Mouse (Mus musculus): ENCODE measurements at regions not wholly inside any gene's neighbourhood (a gene's known extent, or its start where the extent isn't known, plus 50 kb on each side); places are given as distances from the start of the nearest gene placed in this dataset.

- DNase-seq (ENCODE audit: low read depth, low spot score), result peak; percentile 9
Measured at GRCm38 (mm10) chr2:61527127-61527526, 51.3 kb upstream of the Tank start.

- DNase-seq (ENCODE audit: low read depth, low spot score), result no peak
Measured at GRCm38 (mm10) chr2:61524060-61524734, 54.2 kb upstream of the Tank start.

DNA sequence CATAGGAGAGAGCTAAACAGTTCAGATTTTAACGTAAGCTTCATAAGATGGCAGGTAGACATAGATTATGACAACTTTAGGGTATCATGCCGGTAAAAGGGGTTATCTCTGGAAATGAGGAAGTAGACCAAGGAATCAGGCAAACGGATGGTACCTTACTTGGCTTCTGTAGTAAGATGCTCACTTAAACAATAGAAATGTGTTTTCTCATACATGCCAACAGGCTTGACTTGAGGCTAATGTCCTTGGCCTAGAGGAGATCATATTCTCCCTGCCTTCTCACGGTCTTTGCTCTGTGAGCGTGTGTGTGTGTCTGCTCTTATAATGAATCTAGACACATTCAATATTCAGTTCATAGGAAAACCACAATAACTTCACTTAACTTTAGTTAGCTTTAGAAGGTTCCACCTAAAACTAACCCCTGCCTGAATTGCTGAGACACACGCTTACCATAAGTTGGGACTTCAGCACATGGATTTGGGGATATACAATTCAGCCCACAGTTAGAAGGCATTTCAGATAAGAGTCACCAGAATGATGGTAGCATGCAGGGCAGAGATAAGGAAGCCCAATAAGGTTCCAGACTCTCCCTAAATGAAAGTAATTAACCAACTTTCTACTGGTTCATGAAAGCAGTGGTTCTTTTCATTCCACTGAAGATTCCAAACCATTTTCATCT lies 63.8 kb upstream of the Tank start:
- no peak for DNase-seq (ENCODE audit: low read depth, low spot score)

GRCm38 (mm10) chr2:61513787-61514444 lies 64.5 kb upstream of the Tank start:
- no peak for DNase-seq (ENCODE audit: low read depth, low spot score)

DNA sequence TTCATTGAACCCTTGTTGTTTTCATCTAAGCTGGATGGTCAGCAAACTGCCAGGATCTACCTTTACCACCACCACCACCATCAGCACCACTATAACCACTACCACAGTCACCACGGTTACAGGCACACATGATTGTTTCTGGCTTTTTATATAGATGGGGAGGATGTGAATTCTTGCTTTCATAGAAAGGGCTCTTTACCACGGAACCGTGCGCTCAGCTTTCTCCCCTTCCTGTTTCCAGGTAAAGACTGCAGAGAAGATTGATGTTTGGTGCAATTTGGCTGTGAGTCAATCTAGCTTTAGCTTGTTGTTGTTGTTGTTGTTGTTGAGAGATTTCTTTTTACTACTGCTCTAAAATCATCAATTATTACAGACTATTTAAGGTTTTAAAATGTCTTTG lies 74.8 kb upstream of the Tank start:
- no peak for DNase-seq (ENCODE audit: low read depth, low spot score)

DNA sequence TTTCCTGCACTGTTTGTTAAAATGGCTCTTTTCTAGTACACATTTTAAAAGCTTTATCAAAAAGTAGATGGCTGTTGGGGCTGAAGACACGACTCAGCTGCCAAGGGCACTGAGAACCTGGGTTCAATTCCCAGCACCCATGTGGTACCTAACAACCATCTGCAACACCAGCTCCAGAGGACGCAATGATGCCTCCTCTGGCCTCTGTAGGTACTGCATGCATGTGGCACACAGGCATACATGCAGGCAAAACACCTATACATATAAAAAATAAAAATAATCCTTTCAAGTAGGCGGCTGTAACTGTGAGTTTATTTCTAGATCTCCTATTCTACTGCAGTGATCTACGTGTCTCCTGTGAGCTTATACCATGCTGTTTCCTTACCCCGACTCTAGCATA lies 76.5 kb upstream of the Tank start:
- DNase-seq (ENCODE audit: low read depth, low spot score), result peak; percentile 13

DNA sequence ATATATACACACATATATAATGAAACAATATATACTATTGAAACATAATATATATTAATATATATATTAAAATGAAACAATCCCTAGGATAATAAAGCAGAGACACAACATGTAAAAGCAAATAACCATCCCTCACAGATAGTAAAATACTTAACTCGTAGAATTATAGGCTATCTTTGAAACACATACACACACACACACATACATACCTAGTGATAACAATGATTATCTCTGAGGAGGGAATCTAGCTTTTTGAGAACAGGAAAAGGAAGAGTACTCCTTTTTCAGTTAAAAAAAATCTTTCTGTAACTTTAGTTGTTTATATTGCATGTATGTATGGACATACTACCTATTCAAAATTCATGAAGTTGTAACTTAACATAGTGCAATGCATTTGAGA lies 79.1 kb upstream of the Tank start:
- no peak for DNase-seq (ENCODE audit: low read depth, low spot score)

- no peak for DNase-seq (ENCODE audit: low read depth, low spot score)
Measured at GRCm38 (mm10) chr2:61497930-61498329, 80.5 kb upstream of the Tank start.

DNA sequence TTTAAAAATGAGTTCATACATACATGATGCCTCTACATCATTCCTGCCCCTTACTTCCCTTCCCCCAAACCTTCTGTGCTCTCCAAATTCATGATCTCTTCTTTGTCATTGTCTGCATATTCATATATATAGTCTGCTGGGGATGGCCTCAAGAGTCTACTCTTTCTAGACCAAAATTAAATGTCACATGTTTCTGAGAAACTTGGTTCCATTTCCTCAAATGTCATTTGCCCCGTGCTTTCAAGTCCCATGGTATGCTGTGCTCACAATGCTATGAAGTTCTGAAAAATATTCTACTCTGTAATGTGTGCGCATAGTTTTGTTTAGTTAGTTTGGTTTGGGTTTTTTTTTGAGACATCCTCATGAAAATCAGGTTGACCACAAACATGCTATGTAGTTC lies 81.4 kb upstream of the Tank start:
- DNase-seq (ENCODE audit: low read depth, low spot score), result peak; percentile 16

DNA sequence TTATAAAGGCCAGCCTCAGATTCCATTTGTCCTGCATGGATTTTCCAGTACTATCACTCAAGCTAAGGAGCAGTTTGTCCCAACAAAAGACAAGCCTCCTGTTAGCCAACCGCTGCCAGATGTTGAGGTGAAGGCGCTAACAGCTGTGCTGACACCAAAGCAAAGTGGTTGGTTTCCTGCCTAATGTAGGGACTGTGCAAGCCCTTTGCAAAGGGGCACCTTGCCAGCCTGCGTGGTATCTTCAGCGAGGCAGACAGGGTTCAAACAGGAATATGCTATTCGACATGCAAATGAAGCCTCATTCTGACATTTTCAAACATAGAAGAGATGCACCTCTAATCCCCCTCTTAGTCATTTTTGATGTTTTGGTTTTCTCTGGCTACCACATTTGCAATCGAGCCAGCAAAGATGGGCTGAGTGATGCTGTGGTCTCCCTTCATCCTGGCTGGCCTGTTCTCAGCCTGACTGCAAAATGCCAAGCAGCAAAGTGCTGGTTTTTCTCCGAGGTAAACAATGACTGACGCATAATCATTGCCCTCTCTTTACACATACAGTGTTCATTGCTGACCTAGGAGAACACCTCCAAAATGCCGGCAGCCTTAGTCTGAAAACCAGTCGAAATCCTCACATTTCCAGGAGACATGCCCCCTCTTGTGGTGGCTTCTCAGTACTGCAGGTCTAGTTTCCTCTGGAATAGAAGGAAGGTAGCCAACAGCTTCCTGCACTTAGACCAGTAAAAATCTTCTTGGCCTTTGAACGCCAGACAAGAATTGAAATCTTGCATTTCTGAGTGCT lies 84.3 kb upstream of the Tank start:
- DNase-seq (ENCODE audit: low read depth, low spot score), result peak; percentile 71

DNA sequence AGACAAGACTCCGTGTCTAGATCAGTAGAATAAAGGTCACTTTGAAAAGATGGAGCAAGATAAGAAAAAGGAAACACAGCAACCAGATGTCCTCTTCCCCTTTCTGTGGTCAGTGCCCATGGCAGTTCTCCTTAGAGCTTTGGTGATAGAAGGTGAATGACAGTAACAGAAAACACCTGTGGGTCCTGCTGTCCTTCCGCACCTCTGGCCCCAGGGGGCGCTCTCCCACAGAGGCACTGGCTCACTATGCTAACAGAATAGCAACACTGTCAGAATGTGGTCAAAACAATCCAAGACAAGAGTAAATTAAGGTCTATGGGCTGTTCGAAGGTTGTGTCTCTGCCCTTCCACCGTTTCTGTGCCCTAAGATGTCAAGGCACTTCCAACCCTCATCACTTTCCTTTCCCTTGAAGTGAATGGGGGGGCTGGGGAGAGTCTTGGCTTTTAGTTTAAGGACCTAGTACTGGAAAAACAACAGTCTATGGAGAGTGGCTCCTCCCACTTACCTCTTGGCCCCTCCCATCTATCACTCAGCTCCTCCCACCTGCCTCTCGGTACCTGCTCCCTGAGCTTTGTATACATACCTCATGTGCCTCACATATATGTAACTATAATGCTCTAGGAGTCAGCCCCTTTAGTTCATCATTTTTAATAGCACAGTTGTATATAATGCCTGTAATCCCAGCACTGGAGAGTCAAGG lies 86.2 kb upstream of the Tank start:
- peak; percentile 81 for DNase-seq (ENCODE audit: low read depth, low spot score)

GRCm38 (mm10) chr2:61490436-61491109 lies 87.8 kb upstream of the Tank start:
- peak; percentile 69 for DNase-seq (ENCODE audit: low read depth, low spot score)

- DNase-seq (ENCODE audit: low read depth, low spot score), result peak; percentile 82
Measured at GRCm38 (mm10) chr2:61489762-61490161, 88.6 kb upstream of the Tank start.

DNA sequence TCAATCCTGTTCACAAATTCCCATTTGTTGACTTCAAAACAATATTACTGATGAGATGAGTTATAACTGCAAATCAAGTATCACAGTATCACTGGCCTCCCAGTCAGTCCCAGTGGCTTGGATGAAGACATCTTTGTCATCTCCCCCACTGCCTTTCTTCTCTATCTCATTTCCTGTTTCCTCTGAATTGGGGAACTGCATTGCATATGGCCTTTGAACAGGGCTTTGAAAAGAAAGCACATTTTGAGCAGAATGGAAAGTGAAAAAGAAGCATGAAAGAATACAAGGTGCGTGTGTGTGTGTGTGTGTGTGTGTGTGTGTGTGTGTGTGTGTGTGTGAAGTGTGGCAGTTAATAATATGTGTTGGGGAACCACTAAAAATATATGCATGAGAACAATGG lies 94.6 kb upstream of the Tank start:
- DNase-seq (ENCODE audit: low read depth, low spot score), result peak; percentile 50

DNA sequence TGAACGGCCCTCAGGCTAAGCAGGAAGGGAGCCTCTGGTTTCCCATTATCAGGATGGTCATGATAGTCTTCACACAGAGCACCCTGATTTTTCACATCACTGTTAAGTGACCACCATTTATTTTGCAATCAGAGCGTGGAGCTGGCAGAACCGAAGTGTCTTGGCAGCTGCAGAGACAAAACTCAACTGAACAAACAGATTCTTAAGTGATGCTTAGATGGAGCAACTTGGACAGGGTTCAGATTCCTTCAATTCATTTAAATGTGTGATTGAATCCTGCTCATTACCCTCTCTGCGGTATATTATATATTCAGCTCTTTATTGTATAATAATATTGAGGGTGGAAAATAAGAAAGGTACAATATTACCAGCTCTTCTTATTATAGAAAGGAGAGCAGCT lies 101.7 kb upstream of the Tank start:
- DNase-seq (ENCODE audit: low read depth, low spot score), result no peak

- DNase-seq (ENCODE audit: low read depth, low spot score), result no peak
Measured at GRCm38 (mm10) chr2:61474626-61475025, 103.8 kb upstream of the Tank start.

DNA sequence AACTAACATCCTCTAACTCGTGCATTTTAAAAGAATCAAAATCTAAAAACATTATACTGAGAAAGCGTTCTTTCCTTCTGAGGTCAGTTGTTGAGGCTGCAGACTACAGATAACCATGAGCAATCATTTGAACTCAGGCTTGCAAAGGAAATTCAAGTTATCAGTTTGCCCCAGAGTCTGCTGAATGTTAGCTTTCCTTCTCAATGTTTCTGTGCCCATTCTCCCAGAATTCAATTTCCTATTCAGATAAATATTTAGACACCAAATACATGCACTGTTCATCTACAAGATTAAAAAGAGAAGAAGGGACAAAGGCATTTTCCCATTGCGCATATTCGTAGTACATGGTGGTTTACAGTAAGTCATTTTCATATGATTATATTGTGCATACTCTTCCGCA lies 107.9 kb upstream of the Tank start:
- DNase-seq (ENCODE audit: low read depth, low spot score), result no peak

DNA sequence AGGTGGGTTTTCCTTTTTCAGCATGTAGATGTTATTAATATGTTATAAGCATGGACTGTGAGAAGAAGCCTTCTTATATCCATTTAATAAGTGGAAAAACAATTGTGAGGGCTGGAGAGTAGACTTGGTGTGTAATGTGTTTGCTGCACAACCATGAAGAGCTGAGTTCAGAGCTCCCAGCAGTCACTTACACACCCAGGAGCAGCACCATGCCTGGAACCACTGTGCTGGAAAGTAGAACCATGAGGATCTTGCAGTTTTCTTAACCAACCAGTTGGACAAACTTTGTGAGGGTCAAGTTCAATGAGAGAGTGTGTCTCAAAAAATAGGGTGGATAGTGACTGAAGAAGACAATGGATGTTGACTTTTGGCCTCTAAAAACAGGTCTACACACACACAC lies 108.3 kb upstream of the Tank start:
- DNase-seq (ENCODE audit: low read depth, low spot score), result no peak

DNA sequence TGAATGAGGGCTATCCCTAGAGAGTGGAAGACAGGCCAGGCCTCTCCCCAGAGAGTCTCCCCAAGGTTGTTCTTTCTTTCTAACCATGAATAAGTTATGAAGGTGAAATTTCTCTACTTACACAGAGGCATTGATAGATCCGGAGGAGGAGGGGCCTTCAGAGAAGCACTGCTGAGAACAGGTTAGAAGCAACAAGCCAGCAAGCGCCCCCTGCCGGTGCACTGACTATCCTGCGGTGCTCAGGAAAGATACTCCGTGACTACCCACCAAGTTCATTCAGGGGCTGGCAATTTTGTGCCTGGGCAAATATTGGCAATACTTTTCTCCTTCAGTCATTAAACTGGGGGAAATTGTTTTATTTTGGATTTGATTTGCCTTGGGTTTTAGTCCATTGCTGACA lies 122.5 kb upstream of the Tank start:
- peak; percentile 68 for DNase-seq (ENCODE audit: low read depth, low spot score)

GRCm38 (mm10) chr2:61454729-61455128 lies 123.7 kb upstream of the Tank start:
- DNase-seq (ENCODE audit: low read depth, low spot score), result no peak

GRCm38 (mm10) chr2:61454311-61454728 lies 124.1 kb upstream of the Tank start:
- DNase-seq (ENCODE audit: low read depth, low spot score), result peak; percentile 80

Data from A20 (cell line).